Mouse (Mus musculus) heart, embryonic 12.5 days (tissue): Measurements from ENCODE around the gene Eml6. TPM values are rescaled to one million over a fixed set of nuclear protein-coding genes. Genes with fewer than 3 reads are reported as not detected.
A peak's percentile ranks its signal among the peaks of the same experiment; 100 is the strongest.

ENCODE experiments used
- ATAC-seq: fragments of 200-750 bp; cut with Nextera tagmentation; 2 replicates; pipeline ENCODE4 v1.8.0; 2017; ENCODE audit warnings: moderate TSS enrichment, moderate library complexity; ENCODE audit not compliant: insufficient number of reproducible peaks, low FRiP score
- H3K27ac ChIP-seq: fragments of 300-500 bp; sonication (generic); 2 replicates; pipeline ENCODE4 v1.5.1; 2016; ENCODE audit warnings: mild to moderate bottlenecking, moderate library complexity; ENCODE audit not compliant: poor library complexity, severe bottlenecking
- H3K27me3 ChIP-seq: fragments of 300-500 bp; sonication (generic); replicated peaks from 2 replicates; pipeline ENCODE4 v1.6.1; 2016; ENCODE audit warnings: mild to moderate bottlenecking, moderate library complexity
- H3K36me3 ChIP-seq: fragments of 300-500 bp; sonication (generic); 2 replicates; pipeline ENCODE4 v1.6.1; 2016; ENCODE audit warnings: mild to moderate bottlenecking, moderate library complexity
- H3K4me1 ChIP-seq: fragments of 300-500 bp; sonication (generic); replicated peaks from 2 replicates; pipeline ENCODE4 v1.6.1; 2016; ENCODE audit warnings: mild to moderate bottlenecking
- H3K4me2 ChIP-seq: fragments of 300-500 bp; sonication (generic); 2 replicates; pipeline ENCODE4 v1.6.1; 2016; ENCODE audit warnings: mild to moderate bottlenecking, moderate library complexity
- H3K4me3 ChIP-seq: fragments of 300-500 bp; sonication (generic); 2 replicates; pipeline ENCODE4 v1.5.1; 2016; ENCODE audit warnings: mild to moderate bottlenecking
- H3K9ac ChIP-seq: fragments of 300-500 bp; sonication (generic); 2 replicates; pipeline ENCODE4 v1.6.1; 2016; ENCODE audit warnings: mild to moderate bottlenecking, moderate library complexity
- H3K9me3 ChIP-seq: fragments of 300-500 bp; sonication (generic); replicated peaks from 2 replicates; pipeline ENCODE4 v1.6.1; 2016; ENCODE audit warnings: mild to moderate bottlenecking, moderate library complexity
- WGBS: fragments of 180-500 bp; shearing (Covaris S2); methylation state at CpG from one replicate; pipeline ENCODE4 v1.1.7; 2016; 5-methylcytosine and 5-hydroxymethylcytosine counted together
- polyA plus RNA-seq: library from polyadenylated mRNA; unstranded; fragments of >200 nt; fragmentation: Nextera tagmentation; extraction: Ambion mirVana; gene quantifications from 2 replicates; pipeline ENCODE4 v1.2.1, GENCODE M21; 2016

The Eml6 gene
- polyA plus RNA-seq, 1 experiment from 2014 or later = 1.5 TPM

DNA sequence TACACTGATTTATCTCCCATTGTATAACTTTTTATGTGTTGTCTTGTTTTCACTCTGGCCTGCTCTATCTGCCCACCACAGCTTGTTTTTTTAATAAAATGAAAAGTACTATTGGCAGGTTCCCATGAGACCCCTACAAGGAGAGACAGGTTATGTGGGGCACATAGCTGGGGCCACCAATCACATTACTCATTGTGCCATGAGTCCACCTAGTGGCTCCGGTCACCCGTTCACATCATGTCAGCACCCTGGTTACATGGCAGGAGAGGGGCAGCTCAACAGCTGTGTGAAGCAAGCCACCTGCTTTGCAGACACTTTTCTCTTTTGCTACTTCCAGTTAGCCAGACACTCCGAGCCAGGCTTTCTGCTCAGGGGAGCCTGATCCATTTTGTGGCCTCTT, 213.4 kb downstream of the Eml6 start:
- H3K27ac ChIP-seq = no peak overlapping the region
- ATAC-seq = no peak
- H3K27me3 ChIP-seq = no peaks in the 10 kb centered on the region
- no peaks in the 10 kb centered on the region for H3K36me3 ChIP-seq
- no peak overlapping the region for H3K9ac ChIP-seq
- H3K4me1 ChIP-seq = peaks cover 32% of the 10 kb centered on the region
- WGBS = 60% methylated on average over 3 of the region's 3 CpGs
- H3K4me3 ChIP-seq = no peak overlapping the region
- no peaks in the 10 kb centered on the region for H3K9me3 ChIP-seq
- H3K4me2 ChIP-seq = no peak overlapping the region

DNA sequence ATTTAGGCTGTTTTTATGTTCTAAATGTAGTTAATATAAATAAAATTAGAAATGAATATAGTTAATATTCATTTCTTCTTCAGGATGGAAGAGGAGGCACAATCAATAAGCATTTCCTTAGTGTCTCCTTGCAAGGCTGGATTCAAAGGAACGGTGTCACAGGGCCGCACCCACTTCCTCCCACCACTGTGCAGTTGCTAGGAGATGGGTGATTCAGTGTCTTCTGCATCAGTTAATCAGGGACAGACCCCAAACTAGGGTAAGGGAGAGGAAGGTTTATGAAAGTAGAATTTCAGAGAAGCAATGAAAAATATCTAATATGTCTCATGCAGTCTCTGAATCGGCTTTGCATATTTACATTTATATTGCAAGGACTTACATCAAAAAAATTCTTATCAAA, 215.5 kb downstream of the Eml6 start:
- Histone ChIP-seq H3K27ac (no peak overlapping the region), H3K4me1 (peaks cover 28% of the 10 kb centered on the region), H3K4me3 (no peak overlapping the region), H3K9me3 (no peaks in the 10 kb centered on the region), H3K27me3 (no peaks in the 10 kb centered on the region), H3K9ac (no peak overlapping the region), H3K36me3 (no peaks in the 10 kb centered on the region), H3K4me2 (no peak overlapping the region)
- ATAC-seq = no peak
- 82% methylated on average over 3 of the region's 3 CpGs for WGBS

DNA sequence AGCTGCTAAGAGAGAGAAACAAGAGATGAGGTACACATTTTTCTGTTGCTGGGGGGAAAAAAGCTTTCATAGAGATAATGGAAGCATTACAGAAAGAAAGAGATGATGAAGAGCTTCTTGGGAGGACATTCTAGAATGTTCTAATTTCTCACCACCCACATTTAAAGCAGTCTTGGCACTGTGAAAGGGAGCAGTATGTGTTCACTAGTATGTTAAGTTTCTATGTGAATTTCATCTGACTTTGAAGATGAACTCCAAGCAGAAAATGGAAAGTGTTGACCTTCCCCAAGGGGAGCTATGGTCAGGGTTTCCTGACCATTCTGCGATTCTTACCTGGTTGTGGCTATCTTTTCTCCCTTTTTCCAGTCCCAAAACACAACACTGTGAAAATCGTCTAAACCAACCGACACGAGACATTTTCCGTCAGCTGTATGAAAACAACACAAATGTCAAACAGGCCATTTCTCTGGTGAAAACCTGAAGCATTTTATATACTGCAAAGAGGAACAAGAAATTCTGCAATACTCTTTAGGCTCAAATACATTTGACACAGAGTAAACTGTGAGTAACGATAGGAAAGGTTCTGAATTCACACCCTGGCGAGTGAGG, 216.7 kb downstream of the Eml6 start:
- H3K36me3 ChIP-seq = no peaks in the 10 kb centered on the region
- peak overlapping the region; percentile 87 for H3K27ac ChIP-seq
- 78% methylated on average over 7 of the region's 7 CpGs for WGBS
- no peak overlapping the region for H3K9ac ChIP-seq
- no peak overlapping the region for H3K4me3 ChIP-seq
- peaks cover 25% of the 10 kb centered on the region for H3K4me1 ChIP-seq
- H3K27me3 ChIP-seq = no peaks in the 10 kb centered on the region
- no peaks in the 10 kb centered on the region for H3K9me3 ChIP-seq
- H3K4me2 ChIP-seq = no peak overlapping the region
- ATAC-seq = no peak

DNA sequence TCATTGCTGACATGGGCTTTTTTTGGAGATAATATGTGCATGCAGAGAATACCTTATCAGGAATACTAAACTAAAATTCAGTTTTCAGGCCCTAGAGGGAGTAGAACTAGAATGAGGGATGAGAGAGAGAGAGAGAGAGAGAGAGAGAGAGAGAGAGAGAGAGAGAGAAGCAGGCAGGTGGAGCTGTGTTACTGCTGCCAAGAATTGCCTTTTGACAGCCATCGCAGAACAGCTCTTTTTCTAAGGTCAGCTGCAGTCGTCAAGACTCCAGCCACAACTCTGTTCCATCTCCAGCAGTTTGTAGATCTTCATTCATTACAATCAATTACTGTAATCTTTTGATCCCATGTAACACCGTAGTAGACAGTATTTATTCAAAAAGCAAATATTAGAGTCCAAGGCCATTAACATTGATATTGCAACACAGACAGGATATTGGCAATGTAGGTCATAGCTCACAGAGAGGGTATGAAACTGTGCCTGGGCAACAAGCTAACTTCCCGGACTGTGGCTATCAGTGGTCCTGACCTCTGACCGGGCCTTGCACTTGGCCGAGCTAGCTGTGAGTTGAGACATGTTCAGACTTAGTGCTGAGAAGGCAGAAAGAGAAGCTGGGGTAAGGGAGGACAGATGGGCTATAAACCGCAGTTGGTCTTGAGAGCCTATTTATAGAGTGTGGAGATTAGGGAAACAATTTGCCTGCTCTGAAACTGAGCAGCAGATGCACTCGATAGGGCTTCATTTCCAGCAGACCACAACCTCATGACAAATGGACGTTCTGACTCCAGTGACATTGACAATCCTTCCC, 217.5 kb downstream of the Eml6 start:
- H3K9ac ChIP-seq = no peak overlapping the region
- WGBS = 27% methylated on average over 9 of the region's 9 CpGs
- peak; percentile 51; the same call in 1 of the 2 replicates for ATAC-seq
- no peaks in the 10 kb centered on the region for H3K27me3 ChIP-seq
- 0 out of 2 replicates have a peak overlapping the region, but pooled peaks have one; percentile 11 for H3K4me2 ChIP-seq
- peak overlapping the region; percentile 87 for H3K27ac ChIP-seq
- H3K4me3 ChIP-seq = no peak overlapping the region
- no peaks in the 10 kb centered on the region for H3K36me3 ChIP-seq
- H3K9me3 ChIP-seq = no peaks in the 10 kb centered on the region
- H3K4me1 ChIP-seq = peaks cover 25% of the 10 kb centered on the region

DNA sequence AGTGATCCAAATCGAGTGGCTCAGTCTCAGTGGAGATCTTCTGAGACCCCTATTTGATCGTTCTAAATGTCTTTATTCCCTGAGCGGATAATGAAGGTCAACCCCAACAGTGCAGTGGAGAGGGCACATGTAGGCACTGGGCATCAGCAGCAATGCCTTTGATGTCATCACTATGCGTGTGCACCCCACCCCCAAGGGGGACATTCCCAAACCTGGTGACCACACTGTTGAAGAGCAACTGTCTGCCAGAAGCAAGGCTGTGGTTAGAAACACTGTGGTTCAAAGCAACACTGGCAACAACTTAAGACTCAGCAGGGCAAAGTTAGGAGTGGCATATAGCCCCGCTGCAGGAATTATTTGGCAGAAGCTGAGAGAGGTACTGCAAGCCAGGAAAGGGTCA, 218.5 kb downstream of the Eml6 start:
- no peak for ATAC-seq
- no peak overlapping the region for H3K4me2 ChIP-seq
- H3K4me1 ChIP-seq = peaks cover 20% of the 10 kb centered on the region
- no peaks in the 10 kb centered on the region for H3K27me3 ChIP-seq
- no peaks in the 10 kb centered on the region for H3K36me3 ChIP-seq
- no peak overlapping the region for H3K9ac ChIP-seq
- no peaks in the 10 kb centered on the region for H3K9me3 ChIP-seq
- 78% methylated on average over 5 of the region's 5 CpGs for whole genome bisulfite sequencing
- no peak overlapping the region for H3K27ac ChIP-seq
- H3K4me3 ChIP-seq = no peak overlapping the region

DNA sequence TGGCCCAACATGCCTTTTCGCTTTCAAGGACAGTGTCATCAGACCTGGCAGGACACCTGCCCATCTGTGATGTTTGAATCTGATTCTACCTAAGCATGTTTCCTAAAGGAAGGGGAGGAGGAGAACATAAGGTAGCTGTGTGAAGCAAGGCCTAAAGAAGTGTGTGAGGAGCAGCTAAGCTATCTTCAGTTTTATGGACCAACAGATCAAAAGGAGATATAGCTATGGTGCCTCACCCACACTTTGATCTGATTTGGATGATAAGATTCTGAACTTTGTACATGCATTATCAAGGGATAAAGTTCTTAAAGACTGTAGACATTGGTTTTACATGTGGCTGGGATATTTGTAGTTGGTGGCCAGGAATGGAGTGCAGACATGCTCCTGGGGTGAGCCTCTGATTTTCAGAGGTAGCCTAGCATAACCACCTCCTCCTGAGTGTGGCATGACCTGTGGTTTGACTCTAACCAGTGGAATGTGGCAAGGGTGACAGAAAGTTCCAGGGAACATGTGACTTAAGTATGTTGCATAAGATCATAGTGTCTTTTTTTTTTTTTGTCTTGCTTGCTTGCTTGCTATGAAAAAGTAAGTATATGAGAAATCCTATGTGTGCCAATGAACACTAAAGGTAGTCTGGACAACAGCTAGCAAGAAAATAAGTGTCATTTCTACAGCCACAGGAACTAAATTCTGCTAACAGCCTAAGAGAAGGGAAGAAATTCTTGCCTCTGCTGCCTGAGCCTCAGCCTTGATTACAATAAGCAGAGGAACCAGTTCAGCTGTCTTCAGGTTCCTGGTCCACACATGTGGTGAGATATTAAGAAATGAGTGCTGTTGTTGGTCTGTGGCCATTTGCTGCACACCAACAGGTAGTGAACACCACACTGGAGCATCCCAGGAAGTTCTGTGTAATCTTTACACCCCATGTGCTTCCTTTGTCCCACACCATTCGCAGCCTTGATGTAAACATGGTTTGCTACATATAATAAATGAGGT, 224.1 kb downstream of the Eml6 start:
- H3K4me1 ChIP-seq = no peaks in the 10 kb centered on the region
- 86% methylated on average over 2 of the region's 2 CpGs for WGBS
- H3K4me3 ChIP-seq = no peak overlapping the region
- H3K36me3 ChIP-seq = no peaks in the 10 kb centered on the region
- H3K9ac ChIP-seq = no peak overlapping the region
- no peaks in the 10 kb centered on the region for H3K9me3 ChIP-seq
- no peak for ATAC-seq
- no peak overlapping the region for H3K27ac ChIP-seq
- no peaks in the 10 kb centered on the region for H3K27me3 ChIP-seq
- H3K4me2 ChIP-seq = no peak overlapping the region

DNA sequence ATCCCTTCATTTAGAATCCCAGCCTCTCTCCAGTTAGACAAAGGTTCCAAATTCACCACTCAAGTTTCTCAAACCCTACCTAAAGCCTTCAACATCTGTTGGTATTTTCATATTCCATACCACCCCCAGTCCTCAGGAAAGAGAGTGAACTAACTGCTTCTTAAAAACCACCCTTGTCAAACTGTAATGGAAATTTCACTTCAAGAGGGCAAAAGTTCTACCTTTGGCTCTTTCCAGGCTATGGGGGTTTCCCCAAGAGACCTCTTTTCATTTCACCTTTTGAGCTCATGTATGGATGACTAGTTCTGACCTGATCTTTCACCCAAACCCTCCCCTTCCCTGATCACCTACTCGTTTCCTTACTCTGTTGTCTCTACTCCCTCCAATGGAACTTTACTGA, 226.0 kb downstream of the Eml6 start:
- Histone ChIP-seq H3K4me3 (no peak overlapping the region), H3K36me3 (no peaks in the 10 kb centered on the region), H3K27me3 (no peaks in the 10 kb centered on the region), H3K4me2 (no peak overlapping the region), H3K4me1 (peaks cover 5% of the 10 kb centered on the region), H3K9ac (no peak overlapping the region), H3K27ac (no peak overlapping the region), H3K9me3 (no peaks in the 10 kb centered on the region)
- no peak for ATAC-seq
- 65% methylated on average over 1 of the region's 1 CpGs for WGBS

DNA sequence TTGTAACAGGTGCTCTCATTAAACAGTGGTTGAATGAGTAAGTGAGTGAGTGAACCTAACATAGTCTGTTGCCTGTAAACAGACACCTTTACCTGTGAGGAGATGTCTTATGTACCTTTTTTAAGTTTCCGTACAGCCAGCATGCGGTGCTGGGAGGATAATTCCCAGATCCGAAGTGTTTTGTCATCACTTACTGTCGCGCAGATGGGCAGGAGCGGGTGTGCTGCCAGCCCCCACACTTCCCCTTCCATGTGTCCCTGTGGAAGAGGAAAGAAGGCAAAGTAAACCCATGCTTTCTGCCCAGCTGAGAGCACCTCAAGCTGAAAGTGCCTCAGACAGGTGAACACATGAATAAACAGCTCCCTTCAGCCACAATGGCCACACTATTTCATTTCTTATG, 230.7 kb downstream of the Eml6 start:
- Histone ChIP-seq H3K9ac (no peak overlapping the region), H3K9me3 (no peaks in the 10 kb centered on the region), H3K4me1 (peaks cover 18% of the 10 kb centered on the region), H3K36me3 (no peaks in the 10 kb centered on the region), H3K4me3 (no peak overlapping the region), H3K27me3 (no peaks in the 10 kb centered on the region), H3K27ac (no peak overlapping the region; the same call in none of the 2 replicates), H3K4me2 (no peak overlapping the region)
- 50% methylated on average over 6 of the region's 6 CpGs for WGBS
- ATAC-seq = no peak

DNA sequence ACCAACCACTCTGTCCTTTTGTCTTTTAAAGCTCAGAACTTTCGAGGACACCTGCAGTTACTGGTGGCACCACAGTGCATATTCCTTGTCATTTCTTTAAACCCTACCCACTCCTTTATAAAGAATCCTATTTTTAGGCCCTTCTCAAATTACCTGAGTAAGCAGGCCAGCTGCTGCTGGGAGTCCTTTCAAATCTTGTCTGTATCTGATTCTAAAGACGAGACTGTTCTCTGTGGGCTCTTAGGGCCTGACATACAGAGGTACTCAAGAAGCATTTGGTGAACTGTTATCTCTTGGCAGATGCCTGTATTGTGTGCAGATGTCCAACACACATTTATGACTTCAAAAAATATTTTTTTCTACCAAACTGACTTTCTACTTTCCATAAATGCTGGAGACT, 231.4 kb downstream of the Eml6 start:
- Histone ChIP-seq H3K4me1 (peaks cover 18% of the 10 kb centered on the region), H3K27ac (no peak overlapping the region; the same call in 1 of the 2 replicates), H3K36me3 (no peaks in the 10 kb centered on the region), H3K4me3 (no peak overlapping the region), H3K9ac (no peak overlapping the region), H3K9me3 (no peaks in the 10 kb centered on the region), H3K27me3 (no peaks in the 10 kb centered on the region), H3K4me2 (no peak overlapping the region; the same call in 1 of the 2 replicates)
- 36% methylated on average over 2 of the region's 2 CpGs for WGBS
- no peak for ATAC-seq

DNA sequence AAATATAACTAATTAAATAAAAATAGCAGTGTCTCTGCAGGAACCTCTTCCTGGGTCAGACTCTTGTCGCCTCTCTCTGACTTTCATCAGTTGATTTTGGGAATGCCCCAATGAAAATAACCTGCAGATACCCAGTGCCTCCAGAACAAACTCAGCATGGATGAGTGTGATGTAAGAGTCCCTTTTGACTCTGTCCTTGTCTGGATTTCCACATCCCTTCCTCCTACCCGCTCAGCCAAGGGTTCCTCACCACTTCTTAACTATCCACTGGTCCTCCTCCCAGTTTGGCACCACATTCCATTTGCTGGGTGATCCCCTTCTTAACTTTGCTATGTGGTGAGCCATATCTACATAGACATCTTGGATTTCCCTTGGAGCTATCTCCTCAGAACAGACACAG, 235.0 kb downstream of the Eml6 start:
- 80% methylated on average over 2 of the region's 2 CpGs for WGBS
- H3K4me2 ChIP-seq = no peak overlapping the region

More for the DNA sequence above, 235.0 kb downstream of the Eml6 start:
- Histone ChIP-seq H3K4me1 (peaks cover 22% of the 10 kb centered on the region), H3K27me3 (no peaks in the 10 kb centered on the region), H3K27ac (no peak overlapping the region), H3K9me3 (no peaks in the 10 kb centered on the region), H3K9ac (no peak overlapping the region), H3K4me3 (no peak overlapping the region), H3K36me3 (no peaks in the 10 kb centered on the region)
- no peak for ATAC-seq
